Mouse (Mus musculus): ENCODE data around the gene Pcsk2. TPM values are rescaled to one million over a fixed set of nuclear protein-coding genes. Genes with fewer than 3 reads are reported as not detected.

Pcsk2 gene
- polyA plus RNA-seq, 1 experiment from 2014 or later, result 0.07 TPM

- Histone ChIP-seq H3K27me3 (replicated peaks; ENCODE audit: insufficient read depth, low read length) (no peaks in the 10 kb centered on the region), H3K9me3 (ENCODE audit: low read length) (no peaks in the 10 kb centered on the region), H3K4me3 (ENCODE audit: low read depth, low read length) (no peak overlapping the region), H3K27ac (ENCODE audit: low read length) (no peak overlapping the region), H3K9ac (replicated peaks; ENCODE audit: low read depth) (no peak overlapping the region), H3K4me2 (replicated peaks; ENCODE audit: low read depth, low read length) (no peak overlapping the region), H3K36me3 (ENCODE audit: insufficient read depth, low read length) (no peaks in the 10 kb centered on the region), H3K4me1 (ENCODE audit: insufficient read depth, low read depth, low read length) (no peaks in the 10 kb centered on the region)
- TF ChIP-seq CTCF (IDR thresholded peaks at IDR 0.05), result no peak
- ATAC-seq, result no peak
- 55% methylated on average over 5 of the region's 5 CpGs for WGBS
- no peak for DNase-seq (ENCODE audit: low spot score)
Measured at GRCm38 (mm10) chr2:143666785-143667184, 120.8 kb downstream of the Pcsk2 start.

GRCm38 (mm10) chr2:143677869-143678268 is 131.9 kb downstream of the Pcsk2 start:
- Histone ChIP-seq H3K36me3 (ENCODE audit: insufficient read depth, low read length) (no peaks in the 10 kb centered on the region), H3K4me3 (ENCODE audit: low read depth, low read length) (no peak overlapping the region), H3K27ac (ENCODE audit: low read length) (no peak overlapping the region), H3K4me2 (replicated peaks; ENCODE audit: low read depth, low read length) (no peak overlapping the region), H3K9me3 (ENCODE audit: low read length) (no peaks in the 10 kb centered on the region), H3K27me3 (replicated peaks; ENCODE audit: insufficient read depth, low read length) (no peaks in the 10 kb centered on the region), H3K4me1 (ENCODE audit: insufficient read depth, low read depth, low read length) (no peaks in the 10 kb centered on the region), H3K9ac (replicated peaks; ENCODE audit: low read depth) (no peak overlapping the region)
- WGBS, result 79% methylated on average over 4 of the region's 4 CpGs
- TF ChIP-seq EP300 (IDR thresholded peaks at IDR 0.05), result no peak
- no peak for TF ChIP-seq CTCF (IDR thresholded peaks at IDR 0.05)
- DNase-seq (ENCODE audit: low spot score), result no peak
- no peak for ATAC-seq

GRCm38 (mm10) chr2:143679513-143679912 is 133.6 kb downstream of the Pcsk2 start:
- DNase-seq (ENCODE audit: low spot score), result no peak
- 73% methylated on average over 2 of the region's 2 CpGs for WGBS
- Histone ChIP-seq H3K27me3 (replicated peaks; ENCODE audit: insufficient read depth, low read length) (no peaks in the 10 kb centered on the region), H3K9ac (replicated peaks; ENCODE audit: low read depth) (no peak overlapping the region), H3K4me3 (ENCODE audit: low read depth, low read length) (no peak overlapping the region), H3K9me3 (ENCODE audit: low read length) (no peaks in the 10 kb centered on the region), H3K4me1 (ENCODE audit: insufficient read depth, low read depth, low read length) (no peaks in the 10 kb centered on the region), H3K4me2 (replicated peaks; ENCODE audit: low read depth, low read length) (no peak overlapping the region), H3K27ac (ENCODE audit: low read length) (no peak overlapping the region), H3K36me3 (ENCODE audit: insufficient read depth, low read length) (no peaks in the 10 kb centered on the region)
- TF ChIP-seq CTCF (IDR thresholded peaks at IDR 0.05), result no peak
- no peak for TF ChIP-seq EP300 (IDR thresholded peaks at IDR 0.05)
- ATAC-seq, result no peak

GRCm38 (mm10) chr2:143681873-143682555 is 136.1 kb downstream of the Pcsk2 start:
- TF ChIP-seq CTCF (IDR thresholded peaks at IDR 0.05) (no peak), EP300 (IDR thresholded peaks at IDR 0.05) (no peak)
- WGBS, result 70% methylated on average over 8 of the region's 8 CpGs
- H3K4me2 ChIP-seq (replicated peaks; ENCODE audit: low read depth, low read length), result no peak overlapping the region
- no peak for ATAC-seq
- no peak overlapping the region for H3K9ac ChIP-seq (replicated peaks; ENCODE audit: low read depth)
- no peaks in the 10 kb centered on the region for H3K4me1 ChIP-seq (ENCODE audit: insufficient read depth, low read depth, low read length)
- no peaks in the 10 kb centered on the region for H3K27me3 ChIP-seq (replicated peaks; ENCODE audit: insufficient read depth, low read length)
- H3K4me3 ChIP-seq (ENCODE audit: low read depth, low read length), result no peak overlapping the region
- no peaks in the 10 kb centered on the region for H3K9me3 ChIP-seq (ENCODE audit: low read length)
- no peak for DNase-seq (ENCODE audit: low spot score)
- H3K27ac ChIP-seq (ENCODE audit: low read length), result no peak overlapping the region
- H3K36me3 ChIP-seq (ENCODE audit: insufficient read depth, low read length), result no peaks in the 10 kb centered on the region

- 80% methylated on average over 2 of the region's 2 CpGs for WGBS
- Histone ChIP-seq H3K9me3 (ENCODE audit: low read length) (no peaks in the 10 kb centered on the region), H3K9ac (replicated peaks; ENCODE audit: low read depth) (no peak overlapping the region), H3K36me3 (ENCODE audit: insufficient read depth, low read length) (no peaks in the 10 kb centered on the region), H3K4me2 (replicated peaks; ENCODE audit: low read depth, low read length) (no peak overlapping the region), H3K27me3 (replicated peaks; ENCODE audit: insufficient read depth, low read length) (no peaks in the 10 kb centered on the region), H3K27ac (ENCODE audit: low read length) (no peak overlapping the region), H3K4me3 (ENCODE audit: low read depth, low read length) (no peak overlapping the region), H3K4me1 (ENCODE audit: insufficient read depth, low read depth, low read length) (no peaks in the 10 kb centered on the region)
- DNase-seq (ENCODE audit: low spot score), result no peak
- ATAC-seq, result no peak
- TF ChIP-seq CTCF (IDR thresholded peaks at IDR 0.05) (no peak), EP300 (IDR thresholded peaks at IDR 0.05) (no peak)
Measured at GRCm38 (mm10) chr2:143683513-143683912, 137.6 kb downstream of the Pcsk2 start.

GRCm38 (mm10) chr2:143691244-143691643 is 145.3 kb downstream of the Pcsk2 start:
- no peak for TF ChIP-seq EP300 (IDR thresholded peaks at IDR 0.05)
- TF ChIP-seq CTCF (IDR thresholded peaks at IDR 0.05), result no peak
- Histone ChIP-seq H3K36me3 (ENCODE audit: insufficient read depth, low read length) (no peaks in the 10 kb centered on the region), H3K4me2 (replicated peaks; ENCODE audit: low read depth, low read length) (no peak overlapping the region), H3K4me1 (ENCODE audit: insufficient read depth, low read depth, low read length) (no peaks in the 10 kb centered on the region), H3K4me3 (ENCODE audit: low read depth, low read length) (no peak overlapping the region), H3K9ac (replicated peaks; ENCODE audit: low read depth) (no peak overlapping the region), H3K27me3 (replicated peaks; ENCODE audit: insufficient read depth, low read length) (no peaks in the 10 kb centered on the region), H3K27ac (ENCODE audit: low read length) (no peak overlapping the region), H3K9me3 (ENCODE audit: low read length) (no peaks in the 10 kb centered on the region)
- DNase-seq (ENCODE audit: low spot score) (no peak), ATAC-seq (no peak)
- WGBS, result 40% methylated on average over 3 of the region's 3 CpGs

Measured in lung, postnatal 0 days (tissue).